Mouse (Mus musculus): Measurements from ENCODE around the gene Pde4d.

GRCm38 (mm10) chr13:109590048-109590447 lies 1140.3 kb downstream of the Pde4d start:
- TF ChIP-seq POLR2A (IDR thresholded peaks at IDR 0.05; ENCODE audit: control insufficient read depth in 1 of 2, insufficient read depth in 1 of 2, low read depth in 1 of 2, low read length in 2 of 2, poor library complexity in 1 of 2) (no peak), CTCF (IDR thresholded peaks at IDR 0.05 in 2 of 3, conservative IDR thresholded peaks at IDR 0.05 in 1 of 3; ENCODE audit: control insufficient read depth in 1 of 3, insufficient read depth in 1 of 3, low read depth in 2 of 3, low read length in 3 of 3, poor library complexity in 1 of 3, severe bottlenecking in 1 of 3) (no peak), EP300 (IDR thresholded peaks at IDR 0.05; ENCODE audit: low read depth in 1 of 2, low read length in 2 of 2) (no peak), RCOR1 (IDR thresholded peaks at IDR 0.05; ENCODE audit: low read depth, low read length) (no peak), ELF1 (IDR thresholded peaks at IDR 0.05; ENCODE audit: low read depth, low read length) (no peak), HCFC1 (IDR thresholded peaks at IDR 0.05; ENCODE audit: low read depth, low read length) (no peak), E2F4 (IDR thresholded peaks at IDR 0.05; ENCODE audit: borderline replicate concordance, low read depth, low read length) (no peak), CHD2 (IDR thresholded peaks at IDR 0.05; ENCODE audit: low read length) (no peak)

All from MEL (cell line).